Mouse (Mus musculus): ENCODE data around the gene Ost4. TPM values are rescaled to one million over a fixed set of nuclear protein-coding genes. Genes with fewer than 3 reads are reported as not detected.
A peak's percentile ranks its signal among the peaks of the same experiment; 100 is the strongest.

Ost4 gene
- total RNA-seq (2021), result 100 to 1,000 TPM; 142 to 150 TPM

GRCm38 (mm10) chr5:30907413-30908059 is at the start of gene Ost4:
Ost4 (minus strand) TSS chr5:30907788.
- peak; percentile 96 for DNase-seq (ENCODE audit: low spot score)
- intact Hi-C loops (cut with DNase I), result loop anchor here (2.0 kb wide), 1 partner anchor 19 kb away; the partner anchor contains the start of gene Agbl5

GRCm38 (mm10) chr5:30955751-30956150 is 48.2 kb upstream of the Ost4 start:
- DNase-seq (ENCODE audit: low spot score), result no peak
- intact Hi-C loops (cut with DNase I), result no loop called here

GRCm38 (mm10) chr5:30954556-30954955 is 47.0 kb upstream of the Ost4 start:
- no peak for DNase-seq (ENCODE audit: low spot score)
- intact Hi-C loops (cut with DNase I), result no loop called here

- DNase-seq (ENCODE audit: low spot score), result no peak
- intact Hi-C loops (cut with DNase I), result no loop called here
Measured at GRCm38 (mm10) chr5:30954065-30954464, 46.5 kb upstream of the Ost4 start.

GRCm38 (mm10) chr5:30952551-30952950 is 45.0 kb upstream of the Ost4 start:
- no peak for DNase-seq (ENCODE audit: low spot score)
- intact Hi-C loops (cut with DNase I), result no loop called here

GRCm38 (mm10) chr5:30951706-30952105 is 44.1 kb upstream of the Ost4 start:
- DNase-seq (ENCODE audit: low spot score), result no peak

GRCm38 (mm10) chr5:30950922-30951321 is 43.3 kb upstream of the Ost4 start:
- intact Hi-C loops (cut with DNase I), result no loop called here
- DNase-seq (ENCODE audit: low spot score), result no peak

More at GRCm38 (mm10) chr5:30951706-30952105, 44.1 kb upstream of the Ost4 start:
- intact Hi-C loops (cut with DNase I), result no loop called here

GRCm38 (mm10) chr5:30950451-30950850 is 42.9 kb upstream of the Ost4 start:
- intact Hi-C loops (cut with DNase I), result no loop called here
- no peak for DNase-seq (ENCODE audit: low spot score)

GRCm38 (mm10) chr5:30949654-30950326 is 42.2 kb upstream of the Ost4 start:
- DNase-seq (ENCODE audit: low spot score), result peak; percentile 88
- intact Hi-C loops (cut with DNase I), result no loop called here

- intact Hi-C loops (cut with DNase I), result no loop called here
Measured at GRCm38 (mm10) chr5:30948620-30949019, 41.0 kb upstream of the Ost4 start.

GRCm38 (mm10) chr5:30944956-30945781 is 37.6 kb upstream of the Ost4 start, which contains the start of gene Cgref1:
Cgref1 (minus strand) TSS chr5:30945591.
- intact Hi-C loops (cut with DNase I), result no loop called here
- no peak for DNase-seq (ENCODE audit: low spot score)

More at GRCm38 (mm10) chr5:30948620-30949019, 41.0 kb upstream of the Ost4 start:
- no peak for DNase-seq (ENCODE audit: low spot score)

- intact Hi-C loops (cut with DNase I), result no loop called here
- DNase-seq (ENCODE audit: low spot score), result no peak
Measured at GRCm38 (mm10) chr5:30944344-30944743, 36.8 kb upstream of the Ost4 start.

GRCm38 (mm10) chr5:30943004-30943403 is 35.4 kb upstream of the Ost4 start:
- intact Hi-C loops (cut with DNase I), result loop anchor here (1.0 kb wide), 1 partner anchor 137 kb away; no protein-coding TSS in a partner anchor
- no peak for DNase-seq (ENCODE audit: low spot score)

GRCm38 (mm10) chr5:30934725-30935461 is 27.3 kb upstream of the Ost4 start:
- no peak for DNase-seq (ENCODE audit: low spot score)
- intact Hi-C loops (cut with DNase I), result no loop called here

GRCm38 (mm10) chr5:30933705-30934104 is 26.1 kb upstream of the Ost4 start:
- no peak for DNase-seq (ENCODE audit: low spot score)
- intact Hi-C loops (cut with DNase I), result no loop called here

- intact Hi-C loops (cut with DNase I), result no loop called here
- no peak for DNase-seq (ENCODE audit: low spot score)
Measured at GRCm38 (mm10) chr5:30931378-30931777, 23.8 kb upstream of the Ost4 start.

- intact Hi-C loops (cut with DNase I), result loop anchor here (1.0 kb wide), 1 partner anchor 73 kb away; no protein-coding TSS in a partner anchor
- DNase-seq (ENCODE audit: low spot score), result no peak
Measured at GRCm38 (mm10) chr5:30930846-30931245, 23.3 kb upstream of the Ost4 start.

GRCm38 (mm10) chr5:30930121-30930520 is 22.5 kb upstream of the Ost4 start:
- no peak for DNase-seq (ENCODE audit: low spot score)
- intact Hi-C loops (cut with DNase I), result loop anchor here (1.0 kb wide), 1 partner anchor 74 kb away; no protein-coding TSS in a partner anchor

GRCm38 (mm10) chr5:30927945-30928529 is 20.4 kb upstream of the Ost4 start:
- intact Hi-C loops (cut with DNase I), result no loop called here
- DNase-seq (ENCODE audit: low spot score), result no peak

Data from heart, postnatal 25 days (tissue).